Mouse (Mus musculus): Measurements from ENCODE around the gene Gm14435. TPM values are rescaled to one million over a fixed set of nuclear protein-coding genes. Genes with fewer than 3 reads are reported as not detected.

Gene Gm14435
- polyA plus RNA-seq (2021; fragmentation: Nextera tagmentation): 12.6 and 18.1 TPM in 2 replicates
- long read RNA-seq, experiment 1, transcript Gm14435-202 (3 exons, 1,127 nt): major isoform, 21 of 34 reads
- long read RNA-seq, experiment 1, partial matches to known transcripts: 6 of 34 reads
- long read RNA-seq, experiment 1, other reads (novel, unspliced or antisense): 7 of 34 reads
- long read RNA-seq, experiment 2, transcript Gm14435-202 (3 exons, 1,127 nt): major isoform, 8 of 10 reads
- long read RNA-seq, experiment 2, partial matches to known transcripts: 0 of 10 reads
- long read RNA-seq, experiment 2, other reads (novel, unspliced or antisense): 2 of 10 reads

GRCm38 (mm10) chr2:176423294-176423693, at the start of gene Gm14435:
TSS of gene Gm14435 (plus strand) at chr2:176423594.

Other genes with a start within 250 kb of the Gm14435 start
- gene 2210418O10Rik, start 197.0 kb upstream of the Gm14435 start, polyA plus RNA-seq (2021; fragmentation: Nextera tagmentation): 5.1 and 6.3 TPM in 2 replicates
- not detected in 2 replicates for gene Gm11009, start 104.1 kb upstream of the Gm14435 start, polyA plus RNA-seq (2021; fragmentation: Nextera tagmentation)
- 25.4 and 43.6 TPM in 2 replicates for gene Gm14434, start 63.2 kb downstream of the Gm14435 start, polyA plus RNA-seq (2021; fragmentation: Nextera tagmentation)
- not detected in 2 replicates for gene Zfp967, start 97.5 kb downstream of the Gm14435 start, polyA plus RNA-seq (2021; fragmentation: Nextera tagmentation)
- gene Gm14308, start 212.8 kb downstream of the Gm14435 start, polyA plus RNA-seq (2021; fragmentation: Nextera tagmentation): 39.2 and 46.9 TPM in 2 replicates
- gene Zfp973, start 246.9 kb downstream of the Gm14435 start, polyA plus RNA-seq (2021; fragmentation: Nextera tagmentation): 10.0 and 11.8 TPM in 2 replicates